ENCODE assay signal across 8 mouse cellular contexts in the genomic region with DNA sequence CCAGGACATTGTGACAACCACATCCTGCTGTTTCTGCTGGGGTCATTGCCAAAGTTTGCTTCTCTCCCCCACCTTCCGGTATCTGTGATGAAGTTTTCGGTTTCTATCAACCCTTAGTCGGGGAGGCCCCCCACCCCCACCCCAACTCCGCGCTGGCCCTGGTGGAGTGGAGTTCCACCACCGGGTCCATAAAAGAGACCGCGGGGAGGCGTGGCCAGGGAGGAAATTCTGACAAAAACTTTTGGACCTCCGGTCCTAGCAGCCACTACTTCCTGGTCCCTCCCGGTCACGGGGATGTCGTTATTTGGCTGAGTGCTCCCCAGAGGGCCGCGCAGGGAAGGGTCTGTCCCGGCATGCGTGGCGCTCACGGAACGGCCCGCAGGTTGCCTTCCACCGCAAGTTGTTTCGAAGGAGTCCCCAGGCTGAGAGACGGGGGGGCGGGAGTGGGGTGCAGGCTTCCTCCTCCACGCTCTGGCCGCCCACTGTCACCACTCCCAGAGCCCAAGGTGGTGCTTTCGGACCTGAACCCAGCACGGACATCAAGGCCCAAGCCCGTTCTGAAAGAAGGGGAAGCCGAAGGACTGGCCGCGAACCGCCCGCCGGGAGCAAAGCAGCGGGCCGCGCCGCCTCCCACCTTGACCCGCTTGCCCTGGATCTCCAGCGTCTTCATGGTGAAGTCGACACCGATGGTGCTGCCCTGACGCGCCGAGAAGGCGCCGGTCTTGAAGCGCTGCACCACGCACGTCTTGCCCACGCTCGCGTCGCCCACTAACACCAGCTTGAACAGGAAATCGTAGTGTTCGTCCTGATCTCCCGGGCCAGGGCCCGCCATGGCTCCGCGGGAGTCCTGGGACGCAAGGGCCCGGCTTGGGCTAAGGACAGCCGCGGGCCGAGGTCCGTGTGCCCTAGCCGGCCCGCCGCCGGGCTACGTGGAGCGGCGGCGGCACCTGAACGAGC. TPM values are rescaled to one million over a fixed set of nuclear protein-coding genes. Genes with fewer than 3 reads are reported as not detected.
DNase-seq lines count a peak whose midpoint lies in the region; ATAC-seq and TF ChIP-seq lines count a peak whose summit lies in the region.

No protein-coding gene starts in this region.

- peak overlapping the region; percentile 92 for H3K4me2 ChIP-seq in embryonic facial prominence, embryonic 13.5 days
- H3K4me2 ChIP-seq in midbrain, postnatal 0 days (ENCODE audit: low read depth, low read length, poor library complexity, severe bottlenecking): peak overlapping the region; percentile 91

- peaks cover 20% of the 10 kb centered on the region for H3K36me3 ChIP-seq in embryonic facial prominence, embryonic 13.5 days
- no peaks in the 10 kb centered on the region for H3K36me3 ChIP-seq in kidney, adult 2 months (ENCODE audit: control insufficient read depth, insufficient read depth, low read length)
- peaks cover 12% of the 10 kb centered on the region; the same call in 1 of the 2 replicates for H3K36me3 ChIP-seq in midbrain, postnatal 0 days (ENCODE audit: insufficient read depth, low read length)

- no peaks in the 10 kb centered on the region for H3K9me3 ChIP-seq in embryonic facial prominence, embryonic 13.5 days
- H3K9me3 ChIP-seq in midbrain, postnatal 0 days (ENCODE audit: low read length): no peaks in the 10 kb centered on the region

- ATAC-seq in embryonic facial prominence, embryonic 13.5 days (ENCODE audit: insufficient number of reproducible peaks, insufficient read depth, low FRiP score, low TSS enrichment, low read depth): peak; percentile 56
- peak; percentile 71 for ATAC-seq in midbrain, postnatal 0 days (ENCODE audit: low FRiP score)

- peak overlapping the region; percentile 73 for H3K27ac ChIP-seq in embryonic facial prominence, embryonic 13.5 days
- peak overlapping the region; percentile 83 for H3K27ac ChIP-seq in kidney, adult 2 months (ENCODE audit: insufficient read depth, low read depth, low read length)
- peak overlapping the region; percentile 67 for H3K27ac ChIP-seq in midbrain, postnatal 0 days (ENCODE audit: low read depth, low read length)

- TF ChIP-seq POLR2A in kidney, adult 2 months (IDR thresholded peaks at IDR 0.05; ENCODE audit: low read depth, low read length): no peak

- no peaks in the 10 kb centered on the region for H3K27me3 ChIP-seq in embryonic facial prominence, embryonic 13.5 days
- H3K27me3 ChIP-seq in kidney, adult 2 months (replicated peaks; ENCODE audit: control insufficient read depth, insufficient read depth, low read length): no peaks in the 10 kb centered on the region
- H3K27me3 ChIP-seq in midbrain, postnatal 0 days (ENCODE audit: insufficient read depth, low read length): no peaks in the 10 kb centered on the region

- DNase-seq in cerebellum, adult 11 months: peak; percentile 47
- no peak for DNase-seq in cerebellum, adult 8-10 months
- DNase-seq in heart, adult 8-10 months (ENCODE audit: low spot score): peak; percentile 87
- DNase-seq in kidney, adult 2 months: peak; percentile 90
- peak; percentile 80 for DNase-seq in liver
- peak; percentile 51 for DNase-seq in midbrain, postnatal 0 days (ENCODE audit: low spot score)
- DNase-seq in spleen, postnatal 14 days (ENCODE audit: low spot score in 2 of 2): peak; percentile 47 to 60

- H3K4me3 ChIP-seq in embryonic facial prominence, embryonic 13.5 days: peak overlapping the region; percentile 74
- peak overlapping the region; percentile 61 for H3K4me3 ChIP-seq in kidney, adult 2 months (ENCODE audit: insufficient read depth, low read depth, low read length)
- peak overlapping the region; percentile 75 for H3K4me3 ChIP-seq in midbrain, postnatal 0 days (ENCODE audit: low read depth, low read length)

- peaks cover 11% of the 10 kb centered on the region for H3K4me1 ChIP-seq in embryonic facial prominence, embryonic 13.5 days
- H3K4me1 ChIP-seq in kidney, adult 2 months (ENCODE audit: control insufficient read depth, insufficient read depth, low read length): peaks cover 12% of the 10 kb centered on the region
- H3K4me1 ChIP-seq in midbrain, postnatal 0 days (ENCODE audit: insufficient read depth, low read length): peaks cover 5% of the 10 kb centered on the region; the same call in 1 of the 2 replicates

- peak overlapping the region; percentile 85 for H3K9ac ChIP-seq in embryonic facial prominence, embryonic 13.5 days
- peak overlapping the region; percentile 83 for H3K9ac ChIP-seq in midbrain, postnatal 0 days (replicated peaks; ENCODE audit: low read length, poor library complexity, severe bottlenecking)

- TF ChIP-seq CTCF in kidney, adult 2 months (conservative IDR thresholded peaks at IDR 0.05; ENCODE audit: insufficient read depth, insufficient read length, low read depth, low read length): no peak
- no peak for TF ChIP-seq CTCF in midbrain, postnatal 0 days (IDR thresholded peaks at IDR 0.05)

- under 1% methylated on average over 77 of the region's 77 CpGs for WGBS in embryonic facial prominence, embryonic 13.5 days
- under 1% methylated on average over 77 of the region's 77 CpGs for WGBS in kidney, adult 2 months
- WGBS in midbrain, postnatal 0 days: 1% methylated on average over 52 of the region's 77 CpGs

RNA-seq across cellular contexts. Expression of gene Rab43, which starts 1.0 kb away (rescaled TPM):
- polyA plus RNA-seq in embryonic facial prominence, embryonic 13.5 days (2015; fragmentation: Nextera tagmentation; extraction: Ambion mirVana): 8.3 and 10.0 TPM in 2 replicates
- 10 to 100 TPM in 1 of 4 experiments, 1 to 10 TPM in 3; 7.9 to 13.3 (median 9.0) TPM for total RNA-seq in heart, adult 8-10 months (2022)
- 49.5 and 52.0 TPM in 2 replicates for polyA plus RNA-seq in kidney, adult 2 months (2012; rRNA removed)
- total RNA-seq in midbrain, postnatal 0 days (2014; rRNA removed): 23.2 and 31.6 TPM in 2 replicates
- polyA plus RNA-seq in midbrain, postnatal 0 days (2015; fragmentation: Nextera tagmentation; extraction: Ambion mirVana): 7.7 and 9.9 TPM in 2 replicates

RNA-seq across cellular contexts. Expression of gene Gm45140, which starts 24.6 kb away (rescaled TPM):
- 3.9 and 5.5 TPM in 2 replicates for polyA plus RNA-seq in embryonic facial prominence, embryonic 13.5 days (2015; fragmentation: Nextera tagmentation; extraction: Ambion mirVana)
- total RNA-seq in heart, adult 8-10 months (2022): 1 to 10 TPM in 1 of 4 experiments, under 1 TPM in 1, not detected in 2; 0.24 to 1.9 TPM
- 0.53 and 0.77 TPM in 2 replicates for polyA plus RNA-seq in kidney, adult 2 months (2012; rRNA removed)
- 5.4 TPM in 1 of 2 replicates, not detected in the other for total RNA-seq in midbrain, postnatal 0 days (2014; rRNA removed)
- 1.2 and 1.8 TPM in 2 replicates for polyA plus RNA-seq in midbrain, postnatal 0 days (2015; fragmentation: Nextera tagmentation; extraction: Ambion mirVana)

RNA-seq across cellular contexts. Expression of gene Isy1, which starts 27.6 kb away (rescaled TPM):
- polyA plus RNA-seq in embryonic facial prominence, embryonic 13.5 days (2015; fragmentation: Nextera tagmentation; extraction: Ambion mirVana): 51.5 and 58.6 TPM in 2 replicates
- 10 to 100 TPM; 18.4 to 28.1 (median 20.6) TPM for total RNA-seq in heart, adult 8-10 months (2022)
- 14.1 and 18.4 TPM in 2 replicates for polyA plus RNA-seq in kidney, adult 2 months (2012; rRNA removed)
- 21.7 and 22.5 TPM in 2 replicates for total RNA-seq in midbrain, postnatal 0 days (2014; rRNA removed)
- polyA plus RNA-seq in midbrain, postnatal 0 days (2015; fragmentation: Nextera tagmentation; extraction: Ambion mirVana): 20.7 and 25.9 TPM in 2 replicates

RNA-seq across cellular contexts. Expression of gene Gp9, which starts 33.1 kb away (rescaled TPM):
- 1.8 and 2.5 TPM in 2 replicates for polyA plus RNA-seq in embryonic facial prominence, embryonic 13.5 days (2015; fragmentation: Nextera tagmentation; extraction: Ambion mirVana)
- 1 to 10 TPM in 3 of 4 experiments, under 1 TPM in 1; 0.81 to 3.6 (median 1.6) TPM for total RNA-seq in heart, adult 8-10 months (2022)
- 0.66 and 1.1 TPM in 2 replicates for polyA plus RNA-seq in kidney, adult 2 months (2012; rRNA removed)
- 1.7 TPM in 1 of 2 replicates, not detected in the other for total RNA-seq in midbrain, postnatal 0 days (2014; rRNA removed)
- polyA plus RNA-seq in midbrain, postnatal 0 days (2015; fragmentation: Nextera tagmentation; extraction: Ambion mirVana): not detected in 2 replicates

RNA-seq across cellular contexts. Expression of gene Cnbp, which starts 39.9 kb away (rescaled TPM):
- polyA plus RNA-seq in embryonic facial prominence, embryonic 13.5 days (2015; fragmentation: Nextera tagmentation; extraction: Ambion mirVana): 1,121 and 1,158 TPM in 2 replicates
- 100 to 1,000 TPM; 315 to 376 (median 329) TPM for total RNA-seq in heart, adult 8-10 months (2022)
- polyA plus RNA-seq in kidney, adult 2 months (2012; rRNA removed): 175 and 184 TPM in 2 replicates
- 178 and 197 TPM in 2 replicates for total RNA-seq in midbrain, postnatal 0 days (2014; rRNA removed)
- 550 and 577 TPM in 2 replicates for polyA plus RNA-seq in midbrain, postnatal 0 days (2015; fragmentation: Nextera tagmentation; extraction: Ambion mirVana)
